Mouse (Mus musculus) ES-E14 (cell line): Measurements from ENCODE around the gene Abhd12.
"Not testable (repeated sequence)": the region's sequence is repeated elsewhere in the genome, so short reads cannot be mapped to it uniquely, and the experiment has no call there.

ENCODE experiments used
- CHD2 ChIP-seq: IDR thresholded peaks from 2 replicates; pipeline ENCODE4 v1.6.1; 2014; ENCODE audit warnings: mild to moderate bottlenecking, low read depth, low read length, inconsistent platforms
- HCFC1 ChIP-seq: IDR thresholded peaks from 2 replicates; pipeline ENCODE4 v1.6.1; 2012; ENCODE audit warnings: low read length, inconsistent platforms, borderline replicate concordance; ENCODE audit not compliant: insufficient read depth
- MAFK ChIP-seq: IDR thresholded peaks from 2 replicates; pipeline ENCODE4 v1.6.1; 2014; ENCODE audit warnings: mild to moderate bottlenecking, low read depth, low read length, inconsistent platforms; ENCODE audit not compliant: insufficient read depth
- ZC3H11A ChIP-seq: IDR thresholded peaks from 2 replicates; pipeline ENCODE4 v1.6.1; 2012; ENCODE audit warnings: low read depth, mild to moderate bottlenecking, inconsistent platforms, low read length, borderline replicate concordance
- ZNF384 ChIP-seq: IDR thresholded peaks from 2 replicates; pipeline ENCODE4 v1.6.1; 2012; ENCODE audit warnings: low read depth, low read length, inconsistent platforms

GRCm38 (mm10) chr2:150908881-150909280 lies 4.3 kb upstream of the Abhd12 start:
- not testable (repeated sequence) for TF ChIP-seq ZC3H11A, CHD2, HCFC1, ZNF384, MAFK
